Mouse (Mus musculus): ENCODE data around the gene Stag1. TPM values are rescaled to one million over a fixed set of nuclear protein-coding genes. Genes with fewer than 3 reads are reported as not detected.
"Not testable (repeated sequence)": the region's sequence is repeated elsewhere in the genome, so short reads cannot be mapped to it uniquely, and the experiment has no call there.

Stag1 gene
- total RNA-seq, 2 experiments from 2014 or later, result 76.5 to 102 TPM

GRCm38 (mm10) chr9:100679036-100679435 is 81.4 kb downstream of the Stag1 start:
- no peak for ATAC-seq (ENCODE audit: poor library complexity, severe bottlenecking)

GRCm38 (mm10) chr9:100682285-100682684 is 84.7 kb downstream of the Stag1 start:
- no peak for ATAC-seq (ENCODE audit: poor library complexity, severe bottlenecking)

GRCm38 (mm10) chr9:100685769-100686487 is 88.3 kb downstream of the Stag1 start:
- ATAC-seq (ENCODE audit: poor library complexity, severe bottlenecking), result no peak

GRCm38 (mm10) chr9:100689765-100690316 is 92.2 kb downstream of the Stag1 start:
- ATAC-seq (ENCODE audit: poor library complexity, severe bottlenecking), result no peak

- no peak for ATAC-seq (ENCODE audit: poor library complexity, severe bottlenecking)
Measured at GRCm38 (mm10) chr9:100692239-100692638, 94.6 kb downstream of the Stag1 start.

GRCm38 (mm10) chr9:100696537-100696936 is 98.9 kb downstream of the Stag1 start:
- no peak for ATAC-seq (ENCODE audit: poor library complexity, severe bottlenecking)

GRCm38 (mm10) chr9:100707644-100708043 is 110.0 kb downstream of the Stag1 start:
- no peak for ATAC-seq (ENCODE audit: poor library complexity, severe bottlenecking)

GRCm38 (mm10) chr9:100711665-100712064 is 114.1 kb downstream of the Stag1 start:
- no peak for ATAC-seq (ENCODE audit: poor library complexity, severe bottlenecking)

- not testable (repeated sequence) for ATAC-seq (ENCODE audit: poor library complexity, severe bottlenecking)
Measured at GRCm38 (mm10) chr9:100724832-100725231, 127.2 kb downstream of the Stag1 start.

- ATAC-seq (ENCODE audit: poor library complexity, severe bottlenecking), result peak; percentile 49; the same call in 1 of the 2 replicates
Measured at GRCm38 (mm10) chr9:100731839-100732238, 134.2 kb downstream of the Stag1 start.

GRCm38 (mm10) chr9:100733907-100734440 is 136.4 kb downstream of the Stag1 start:
- ATAC-seq (ENCODE audit: poor library complexity, severe bottlenecking), result peak; percentile 71

- peak; percentile 36; the same call in 1 of the 2 replicates for ATAC-seq (ENCODE audit: poor library complexity, severe bottlenecking)
Measured at GRCm38 (mm10) chr9:100735993-100736645, 138.5 kb downstream of the Stag1 start.

- ATAC-seq (ENCODE audit: poor library complexity, severe bottlenecking), result no peak
Measured at GRCm38 (mm10) chr9:100736646-100737031, 139.0 kb downstream of the Stag1 start.

- ATAC-seq (ENCODE audit: poor library complexity, severe bottlenecking), result not testable (repeated sequence)
Measured at GRCm38 (mm10) chr9:100777238-100777637, 179.6 kb downstream of the Stag1 start.

GRCm38 (mm10) chr9:100865984-100866383 is 268.4 kb downstream of the Stag1 start:
- ATAC-seq (ENCODE audit: poor library complexity, severe bottlenecking), result peak; percentile 100

- no peak for ATAC-seq (ENCODE audit: poor library complexity, severe bottlenecking)
Measured at GRCm38 (mm10) chr9:100869635-100870034, 272.0 kb downstream of the Stag1 start.

GRCm38 (mm10) chr9:100896111-100896510 is 298.5 kb downstream of the Stag1 start:
- ATAC-seq (ENCODE audit: poor library complexity, severe bottlenecking), result no peak

GRCm38 (mm10) chr9:100898042-100898441 is 300.4 kb downstream of the Stag1 start:
- no peak for ATAC-seq (ENCODE audit: poor library complexity, severe bottlenecking)

GRCm38 (mm10) chr9:100910352-100910751 is 312.8 kb downstream of the Stag1 start:
- peak; percentile 71 for ATAC-seq (ENCODE audit: poor library complexity, severe bottlenecking)

GRCm38 (mm10) chr9:100917111-100917510 is 319.5 kb downstream of the Stag1 start:
- no peak for ATAC-seq (ENCODE audit: poor library complexity, severe bottlenecking)

- no peak for ATAC-seq (ENCODE audit: poor library complexity, severe bottlenecking)
Measured at GRCm38 (mm10) chr9:100926629-100927028, 329.0 kb downstream of the Stag1 start.

- ATAC-seq (ENCODE audit: poor library complexity, severe bottlenecking), result no peak
Measured at GRCm38 (mm10) chr9:100942042-100942441, 344.4 kb downstream of the Stag1 start.
